Mouse (Mus musculus) olfactory bulb, adult 2 months (tissue): ENCODE results near the gene Synm.

Source experiments
- CTCF ChIP-seq: fragments of 200-500 bp; IDR thresholded peaks from 2 replicates; pipeline ENCODE4 v1.5.1; 2012; ENCODE audit warnings: low read depth, mild to moderate bottlenecking, low read length, moderate library complexity; ENCODE audit not compliant: insufficient read depth
- POLR2A ChIP-seq: fragments of 200-500 bp; IDR thresholded peaks from 2 replicates; pipeline ENCODE4 v1.6.1; 2012; ENCODE audit warnings: mild to moderate bottlenecking, low read depth, low read length, moderate library complexity; ENCODE audit not compliant: insufficient read depth

DNA sequence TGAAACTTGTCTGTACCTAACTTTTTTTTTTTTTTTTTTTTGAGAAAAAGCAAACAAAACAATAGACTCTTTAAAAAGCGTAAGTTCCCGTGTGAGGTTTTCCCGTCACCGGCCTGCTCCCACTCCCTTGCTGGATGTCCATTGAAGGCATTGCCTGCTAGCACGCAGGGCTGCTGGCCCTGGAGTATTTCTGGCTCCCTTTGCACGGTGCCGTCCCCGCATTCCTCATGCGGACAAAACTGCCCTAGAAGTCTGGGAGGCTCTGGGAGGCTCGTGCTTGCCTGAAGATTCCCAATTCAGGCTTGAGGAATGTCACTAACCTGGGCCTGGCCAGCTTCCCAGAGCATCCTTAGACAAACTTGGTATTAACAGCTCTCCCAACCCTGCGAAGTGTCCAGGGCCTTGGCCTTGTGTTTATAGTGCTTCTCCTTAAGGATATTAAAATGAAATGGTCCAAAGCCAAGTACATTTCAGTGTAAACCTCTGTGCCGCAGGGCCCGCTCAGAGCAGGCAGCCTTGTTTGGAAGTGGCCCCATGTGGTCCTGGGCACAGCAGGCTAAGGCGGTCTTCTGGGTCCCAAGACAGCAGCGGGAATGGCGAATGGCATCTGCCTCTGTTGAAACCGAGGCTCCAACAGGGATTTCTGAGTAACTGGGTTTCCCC, 58.2 kb downstream of the Synm start:
- no peak for TF ChIP-seq CTCF
- TF ChIP-seq POLR2A, result no peak
